Mouse (Mus musculus) testis, adult 2 months (tissue): ENCODE measurements around the gene Wars2.

Experiments
- CTCF ChIP-seq: fragments of 200-500 bp; IDR thresholded peaks from 2 replicates; pipeline ENCODE4 v1.5.1; 2012; ENCODE audit warnings: low read depth, mild to moderate bottlenecking, inconsistent platforms, low read length, moderate library complexity; ENCODE audit not compliant: control insufficient read depth, insufficient read depth, insufficient replicate concordance
- POLR2A ChIP-seq: fragments of 200-500 bp; IDR thresholded peaks from 2 replicates; pipeline ENCODE4 v1.6.1; 2012; ENCODE audit warnings: low read depth, mild to moderate bottlenecking, inconsistent platforms, low read length, moderate library complexity; ENCODE audit not compliant: control insufficient read depth

- TF ChIP-seq POLR2A (no peak), CTCF (no peak)
Observed at GRCm38 (mm10) chr3:99288302-99288701, 147.4 kb downstream of the Wars2 start.
